ENCODE assay signal across 8 mouse cellular contexts in the genomic region with DNA sequence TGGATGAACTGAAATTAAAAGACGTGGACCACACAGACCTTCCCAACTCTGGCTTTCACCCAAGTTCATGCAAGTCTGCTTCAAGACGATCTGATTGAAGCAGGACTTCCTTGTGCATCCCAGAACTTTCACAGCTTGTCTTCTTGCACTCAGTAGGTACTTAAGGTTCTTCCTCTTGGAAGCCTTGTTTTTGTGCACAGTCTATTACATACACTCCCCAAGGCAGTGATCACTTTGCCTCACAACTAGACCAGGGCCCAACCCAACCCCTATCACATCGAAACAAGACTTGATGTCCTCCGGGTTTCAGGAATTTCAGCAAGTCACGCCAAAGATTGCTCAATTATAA. TPM values are rescaled to one million over a fixed set of nuclear protein-coding genes. Genes with fewer than 3 reads are reported as not detected.
A peak's percentile ranks its signal among the peaks of the same experiment; 100 is the strongest.
DNase-seq lines count a peak whose midpoint lies in the region; ATAC-seq lines count a peak whose summit lies in the region.

No protein-coding gene starts in this region.

- H3K4me1 ChIP-seq in kidney, embryonic 14.5 days (ENCODE audit: control insufficient read depth, insufficient read depth, low read length): 0 out of 2 replicates have a peak, but pooled peaks cover 5% of the 10 kb centered on the region
- 0 out of 2 replicates have a peak, but pooled peaks cover 2% of the 10 kb centered on the region for H3K4me1 ChIP-seq in embryonic facial prominence, embryonic 11.5 days (ENCODE audit: control insufficient read depth, insufficient read depth, low read length)
- peaks cover 28% of the 10 kb centered on the region for H3K4me1 ChIP-seq in hindbrain, embryonic 15.5 days (replicated peaks)
- peaks cover 30% of the 10 kb centered on the region for H3K4me1 ChIP-seq in midbrain, embryonic 15.5 days

- no peaks in the 10 kb centered on the region for H3K9me3 ChIP-seq in kidney, embryonic 14.5 days (ENCODE audit: control insufficient read depth, low read length)
- no peaks in the 10 kb centered on the region for H3K9me3 ChIP-seq in embryonic facial prominence, embryonic 11.5 days (replicated peaks; ENCODE audit: control insufficient read depth, low read length)
- H3K9me3 ChIP-seq in hindbrain, embryonic 15.5 days: no peaks in the 10 kb centered on the region
- no peaks in the 10 kb centered on the region for H3K9me3 ChIP-seq in midbrain, embryonic 15.5 days

- peak overlapping the region; percentile 20; the same call in 1 of the 2 replicates for H3K9ac ChIP-seq in kidney, embryonic 14.5 days (ENCODE audit: low read depth, low read length)
- no peak overlapping the region for H3K9ac ChIP-seq in embryonic facial prominence, embryonic 11.5 days (replicated peaks; ENCODE audit: low read length)
- no peak overlapping the region for H3K9ac ChIP-seq in hindbrain, embryonic 15.5 days
- H3K9ac ChIP-seq in midbrain, embryonic 15.5 days: no peak overlapping the region

- WGBS in kidney, embryonic 14.5 days: 45% methylated on average over 5 of the region's 5 CpGs
- WGBS in embryonic facial prominence, embryonic 11.5 days: 51% methylated on average over 5 of the region's 5 CpGs
- 47% methylated on average over 5 of the region's 5 CpGs for WGBS in hindbrain, embryonic 15.5 days
- 42% methylated on average over 5 of the region's 5 CpGs for WGBS in midbrain, embryonic 15.5 days

- DNase-seq in kidney, postnatal 4 days: no peak
- DNase-seq in embryonic facial prominence, embryonic 11.5 days (ENCODE audit: low spot score): no peak
- DNase-seq in frontal cortex, postnatal 14 days (ENCODE audit: low spot score in 2 of 2): no peak
- no peak for DNase-seq in urinary bladder, adult 2 months (ENCODE audit: low spot score)
- no peak for DNase-seq in Muller cell, postnatal 12 days (ENCODE audit: inconsistent ontology term)

- no peaks in the 10 kb centered on the region for H3K27me3 ChIP-seq in kidney, embryonic 14.5 days (ENCODE audit: control insufficient read depth, insufficient read depth, low read length)
- H3K27me3 ChIP-seq in embryonic facial prominence, embryonic 11.5 days (ENCODE audit: control insufficient read depth, insufficient read depth, low read length): no peaks in the 10 kb centered on the region
- no peaks in the 10 kb centered on the region for H3K27me3 ChIP-seq in hindbrain, embryonic 15.5 days
- no peaks in the 10 kb centered on the region for H3K27me3 ChIP-seq in midbrain, embryonic 15.5 days (replicated peaks)

- H3K4me3 ChIP-seq in kidney, embryonic 14.5 days (ENCODE audit: low read length): peak overlapping the region; percentile 95
- H3K4me3 ChIP-seq in embryonic facial prominence, embryonic 11.5 days (ENCODE audit: low read depth, low read length): peak overlapping the region; percentile 20; the same call in 1 of the 2 replicates
- H3K4me3 ChIP-seq in hindbrain, embryonic 15.5 days: peak overlapping the region; percentile 86
- peak overlapping the region; percentile 100 for H3K4me3 ChIP-seq in midbrain, embryonic 15.5 days

- no peak for ATAC-seq in kidney, embryonic 14.5 days (ENCODE audit: low FRiP score, low TSS enrichment)
- peak; percentile 30 for ATAC-seq in embryonic facial prominence, embryonic 11.5 days (replicated peaks; ENCODE audit: insufficient number of reproducible peaks, low FRiP score, low TSS enrichment, low read depth)
- no peak for ATAC-seq in hindbrain, embryonic 15.5 days (ENCODE audit: low FRiP score, low read depth)
- ATAC-seq in midbrain, embryonic 15.5 days (replicated peaks): peak; percentile 41

- no peak overlapping the region; the same call in 1 of the 2 replicates for H3K27ac ChIP-seq in kidney, embryonic 14.5 days (ENCODE audit: low read depth, low read length)
- H3K27ac ChIP-seq in embryonic facial prominence, embryonic 11.5 days (replicated peaks; ENCODE audit: low read depth, low read length): no peak overlapping the region
- H3K27ac ChIP-seq in hindbrain, embryonic 15.5 days (replicated peaks): peak overlapping the region; percentile 100
- H3K27ac ChIP-seq in midbrain, embryonic 15.5 days: peak overlapping the region; percentile 100

- H3K4me2 ChIP-seq in kidney, embryonic 14.5 days (replicated peaks; ENCODE audit: low read depth, low read length): peak overlapping the region; percentile 50
- H3K4me2 ChIP-seq in embryonic facial prominence, embryonic 11.5 days (ENCODE audit: low read depth, low read length): peak overlapping the region; percentile 41; the same call in 1 of the 2 replicates
- H3K4me2 ChIP-seq in hindbrain, embryonic 15.5 days: peak overlapping the region; percentile 57
- H3K4me2 ChIP-seq in midbrain, embryonic 15.5 days: peak overlapping the region; percentile 47

- peaks cover 8% of the 10 kb centered on the region for H3K36me3 ChIP-seq in kidney, embryonic 14.5 days (ENCODE audit: control insufficient read depth, insufficient read depth, low read length)
- H3K36me3 ChIP-seq in embryonic facial prominence, embryonic 11.5 days (replicated peaks; ENCODE audit: control insufficient read depth, insufficient read depth, low read depth, low read length): no peaks in the 10 kb centered on the region
- H3K36me3 ChIP-seq in hindbrain, embryonic 15.5 days: no peaks in the 10 kb centered on the region
- no peaks in the 10 kb centered on the region for H3K36me3 ChIP-seq in midbrain, embryonic 15.5 days (replicated peaks)

RNA-seq across cellular contexts. Expression of a gene that starts 6.7 kb away (rescaled TPM):
- 21.8 and 37.5 TPM in 2 replicates for polyA plus RNA-seq in kidney, embryonic 14.5 days (2014; fragmentation: Nextera tagmentation; extraction: Ambion mirVana)
- polyA plus RNA-seq in embryonic facial prominence, embryonic 11.5 days (2014; fragmentation: Nextera tagmentation; extraction: Ambion mirVana): 35.5 and 38.7 TPM in 2 replicates
- polyA plus RNA-seq in hindbrain, embryonic 15.5 days (2015; fragmentation: Nextera tagmentation; extraction: Ambion mirVana): 22.8 and 24.9 TPM in 2 replicates
- 26.1 and 27.5 TPM in 2 replicates for polyA plus RNA-seq in midbrain, embryonic 15.5 days (2015; fragmentation: Nextera tagmentation; extraction: Ambion mirVana)
- polyA plus RNA-seq in urinary bladder, adult 2 months (2012; rRNA removed): 21.0 and 23.9 TPM in 2 replicates

RNA-seq across cellular contexts. Expression of a gene that starts 32.6 kb away (rescaled TPM):
- polyA plus RNA-seq in kidney, embryonic 14.5 days (2014; fragmentation: Nextera tagmentation; extraction: Ambion mirVana): 5.6 and 6.8 TPM in 2 replicates
- polyA plus RNA-seq in embryonic facial prominence, embryonic 11.5 days (2014; fragmentation: Nextera tagmentation; extraction: Ambion mirVana): 7.6 and 7.8 TPM in 2 replicates
- 6.0 and 7.0 TPM in 2 replicates for polyA plus RNA-seq in hindbrain, embryonic 15.5 days (2015; fragmentation: Nextera tagmentation; extraction: Ambion mirVana)
- polyA plus RNA-seq in midbrain, embryonic 15.5 days (2015; fragmentation: Nextera tagmentation; extraction: Ambion mirVana): 9.1 and 10.6 TPM in 2 replicates
- polyA plus RNA-seq in urinary bladder, adult 2 months (2012; rRNA removed): 4.5 and 4.9 TPM in 2 replicates

RNA-seq across cellular contexts. Expression of a gene that starts 57.5 kb away (rescaled TPM):
- polyA plus RNA-seq in kidney, embryonic 14.5 days (2014; fragmentation: Nextera tagmentation; extraction: Ambion mirVana): not detected in 2 replicates
- polyA plus RNA-seq in embryonic facial prominence, embryonic 11.5 days (2014; fragmentation: Nextera tagmentation; extraction: Ambion mirVana): not detected in 2 replicates
- 1.2 TPM in 1 of 2 replicates, not detected in the other for polyA plus RNA-seq in hindbrain, embryonic 15.5 days (2015; fragmentation: Nextera tagmentation; extraction: Ambion mirVana)
- polyA plus RNA-seq in midbrain, embryonic 15.5 days (2015; fragmentation: Nextera tagmentation; extraction: Ambion mirVana): 0.23 TPM in 1 of 2 replicates, not detected in the other
- 0.11 TPM in 1 of 2 replicates, not detected in the other for polyA plus RNA-seq in urinary bladder, adult 2 months (2012; rRNA removed)

Comparison
In these comparisons a context has a peak if more than half of its experiments do, and no peak if none do; other contexts are left out.
1. ATAC-seq: peak in embryonic facial prominence, embryonic 11.5 days (single experiment) and midbrain, embryonic 15.5 days (single experiment); none in kidney, embryonic 14.5 days (single experiment) and hindbrain, embryonic 15.5 days (single experiment).
2. H3K27ac ChIP-seq: peak in hindbrain, embryonic 15.5 days (single experiment) and midbrain, embryonic 15.5 days (single experiment); none in kidney, embryonic 14.5 days (single experiment) and embryonic facial prominence, embryonic 11.5 days (single experiment).
3. H3K4me3 ChIP-seq: peak in every context shown above with its lines; median percentile 100 in midbrain, embryonic 15.5 days; 95 in kidney, embryonic 14.5 days; 86 in hindbrain, embryonic 15.5 days; 20 in embryonic facial prominence, embryonic 11.5 days.
4. Peak in every context shown above with its lines, with median percentiles within 50 percentile points of each other: H3K4me2 ChIP-seq.